In the genomic region with DNA sequence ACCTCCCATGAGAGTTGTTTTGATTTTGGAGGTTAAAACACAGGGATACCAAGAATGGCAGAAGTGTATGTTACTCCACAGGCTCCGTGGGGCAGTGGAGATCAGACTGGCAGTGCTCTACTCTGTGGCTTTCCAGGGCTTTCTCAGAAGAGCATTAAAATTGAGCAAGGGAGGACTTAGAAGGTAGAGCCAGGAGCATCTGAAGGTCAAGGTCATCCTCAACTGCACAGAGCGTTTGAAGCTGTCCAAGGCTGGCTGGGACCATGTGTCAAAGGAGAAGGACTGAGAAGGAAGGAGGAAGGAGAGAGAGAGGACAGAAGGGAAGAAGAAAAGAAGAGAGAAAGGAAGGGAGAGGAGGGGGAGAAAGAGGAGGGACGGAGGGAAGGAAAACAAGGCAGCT, we compare ENCODE assay signal across 18 mouse cellular contexts. TPM values are rescaled to one million over a fixed set of nuclear protein-coding genes. Genes with fewer than 3 reads are reported as not detected.
"Had no signal": no experiment of that assay in that cellular context is flagged by ENCODE, and none has a peak within 500 bp of the region (broad histone marks: within the 10 kb centered on the region; RNA-seq: fewer than 3 reads in every experiment).

No protein-coding gene starts in this region.

- ATAC-seq: liver, embryonic 12.5 days; midbrain, embryonic 13.5 days had no signal

- DNase-seq: kidney, adult 18-20 months; kidney, adult 9 months; kidney, postnatal 14 days; kidney, postnatal 4 days; left cerebral cortex, postnatal 4 days; lung, adult 2 months; thymus, adult 18-20 months; thymus, postnatal 36 days had no signal

- H3K9me3 ChIP-seq: limb, embryonic 12.5 days; limb, embryonic 15.5 days; liver, embryonic 12.5 days; liver, embryonic 15.5 days; midbrain, embryonic 13.5 days had no signal

- H3K36me3 ChIP-seq: limb, embryonic 12.5 days; limb, embryonic 15.5 days; liver, embryonic 12.5 days; liver, embryonic 15.5 days; midbrain, embryonic 13.5 days had no signal

- H3K4me2 ChIP-seq: limb, embryonic 12.5 days; limb, embryonic 15.5 days; liver, embryonic 12.5 days; liver, embryonic 15.5 days; midbrain, embryonic 13.5 days had no signal

- H3K27me3 ChIP-seq: limb, embryonic 12.5 days; limb, embryonic 15.5 days; liver, embryonic 12.5 days; liver, embryonic 15.5 days; midbrain, embryonic 13.5 days had no signal

- H3K27ac ChIP-seq: limb, embryonic 12.5 days; limb, embryonic 15.5 days; liver, embryonic 12.5 days; liver, embryonic 15.5 days; macrophage; midbrain, embryonic 13.5 days had no signal

- H3K9ac ChIP-seq: limb, embryonic 12.5 days; limb, embryonic 15.5 days; liver, embryonic 12.5 days; liver, embryonic 15.5 days; midbrain, embryonic 13.5 days had no signal

- H3K4me3 ChIP-seq: limb, embryonic 12.5 days; limb, embryonic 15.5 days; liver, embryonic 12.5 days; liver, embryonic 15.5 days; midbrain, embryonic 13.5 days had no signal

RNA-seq across cellular contexts. Expression of a gene that starts 38.6 kb away (rescaled TPM):
- total RNA-seq: megakaryocyte, adult 5-6 weeks had no signal
- polyA plus RNA-seq: limb, embryonic 12.5 days; limb, embryonic 15.5 days; liver, embryonic 12.5 days; liver, embryonic 15.5 days; macrophage; neural tube, embryonic 11.5 days; small intestine, adult 2 months; stomach, embryonic 16.5 days had no signal
